Mouse (Mus musculus): Measurements from ENCODE around the gene AI661453. TPM values are rescaled to one million over a fixed set of nuclear protein-coding genes. Genes with fewer than 3 reads are reported as not detected.

The AI661453 gene
- polyA plus RNA-seq, 1 experiment from 2014 or later: 0.31 TPM

Other genes with a start within 250 kb of the AI661453 start
- 66.2 and 70.4 TPM in 2 replicates for gene Mrps10, start 67.7 kb upstream of the AI661453 start, polyA plus RNA-seq (2016; fragmentation: Nextera tagmentation; extraction: Ambion mirVana)
- gene Guca1b, start 51.2 kb upstream of the AI661453 start, polyA plus RNA-seq (2016; fragmentation: Nextera tagmentation; extraction: Ambion mirVana): 0.48 and 0.56 TPM in 2 replicates
- gene Guca1a, start 36.0 kb upstream of the AI661453 start, polyA plus RNA-seq (2016; fragmentation: Nextera tagmentation; extraction: Ambion mirVana): 0.97 and 1.4 TPM in 2 replicates
- gene 1700001C19Rik, start 761 bp downstream of the AI661453 start, polyA plus RNA-seq (2016; fragmentation: Nextera tagmentation; extraction: Ambion mirVana): 0.62 and 0.66 TPM in 2 replicates
- 17.6 and 18.0 TPM in 2 replicates for gene Taf8, start 65.7 kb downstream of the AI661453 start, polyA plus RNA-seq (2016; fragmentation: Nextera tagmentation; extraction: Ambion mirVana)
- gene Ccnd3, start 68.4 kb downstream of the AI661453 start, polyA plus RNA-seq (2016; fragmentation: Nextera tagmentation; extraction: Ambion mirVana): 546 and 555 TPM in 2 replicates
- gene Bysl, start 174.9 kb downstream of the AI661453 start, polyA plus RNA-seq (2016; fragmentation: Nextera tagmentation; extraction: Ambion mirVana): 34.6 and 35.2 TPM in 2 replicates
- gene Med20, start 175.0 kb downstream of the AI661453 start, polyA plus RNA-seq (2016; fragmentation: Nextera tagmentation; extraction: Ambion mirVana): 31.2 and 32.6 TPM in 2 replicates
- gene Gm20517, start 175.0 kb downstream of the AI661453 start, polyA plus RNA-seq (2016; fragmentation: Nextera tagmentation; extraction: Ambion mirVana): 2.3 and 2.7 TPM in 2 replicates
- gene Usp49, start 194.1 kb downstream of the AI661453 start, polyA plus RNA-seq (2016; fragmentation: Nextera tagmentation; extraction: Ambion mirVana): 5.0 and 6.2 TPM in 2 replicates